Mouse (Mus musculus): ENCODE measurements around the gene Syndig1l. TPM values are rescaled to one million over a fixed set of nuclear protein-coding genes. Genes with fewer than 3 reads are reported as not detected.

Syndig1l gene
- polyA plus RNA-seq, 1 experiment from 2014 or later, result 3.9 TPM

DNA sequence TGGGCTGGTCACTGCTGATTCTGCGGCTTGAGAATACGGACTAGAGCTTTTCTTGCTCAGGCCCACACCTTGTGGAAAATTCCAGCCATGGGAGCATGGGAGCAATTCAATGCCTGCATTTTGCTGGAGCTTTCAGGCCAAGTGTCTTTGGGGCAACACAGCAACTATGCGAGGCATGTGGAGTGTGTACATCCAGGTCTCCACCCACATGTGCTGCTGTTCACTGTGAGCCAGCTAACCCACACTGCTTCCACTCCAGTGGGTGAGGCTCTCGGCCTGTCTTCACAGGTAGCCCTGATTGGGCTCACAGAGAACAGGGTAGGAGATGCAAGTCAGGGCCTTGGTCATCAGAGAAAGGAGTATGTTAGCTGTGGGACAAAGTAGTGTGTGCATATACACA, 9.2 kb upstream of the Syndig1l start:
- Histone ChIP-seq H3K9ac (replicated peaks) (no peak overlapping the region), H3K9me3 (no peaks in the 10 kb centered on the region), H3K4me1 (0 out of 2 replicates have a peak, but pooled peaks cover under 1% of the 10 kb centered on the region), H3K27ac (replicated peaks) (no peak overlapping the region), H3K4me2 (replicated peaks) (no peak overlapping the region), H3K4me3 (no peak overlapping the region), H3K27me3 (no peaks in the 10 kb centered on the region), H3K36me3 (no peaks in the 10 kb centered on the region)
- WGBS, result 84% methylated on average over 4 of the region's 4 CpGs
- no peak for ATAC-seq (replicated peaks)

DNA sequence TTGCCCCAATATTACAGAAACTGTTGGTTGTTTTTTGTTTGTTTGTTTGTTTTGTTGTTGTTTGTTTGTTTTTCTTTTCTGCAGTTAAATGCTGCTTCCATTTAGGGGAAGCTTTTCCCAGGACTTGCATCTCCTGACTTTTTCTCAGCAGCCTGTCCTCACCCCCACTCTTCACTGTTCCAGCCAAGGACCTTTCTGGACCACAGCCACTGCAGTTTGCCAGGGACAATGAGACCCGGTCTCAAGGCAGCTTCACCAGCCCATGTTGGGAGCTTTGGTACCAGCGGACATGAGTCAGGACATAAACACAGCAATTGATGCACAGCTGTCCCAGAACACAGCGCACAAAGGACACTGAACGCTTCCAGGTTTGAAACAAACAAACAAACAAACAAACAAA, 8.3 kb upstream of the Syndig1l start:
- H3K9me3 ChIP-seq, result no peaks in the 10 kb centered on the region
- H3K4me1 ChIP-seq, result peaks cover 6% of the 10 kb centered on the region; the same call in 1 of the 2 replicates
- H3K9ac ChIP-seq (replicated peaks), result no peak overlapping the region
- no peak overlapping the region for H3K4me3 ChIP-seq
- H3K27ac ChIP-seq (replicated peaks), result no peak overlapping the region
- no peaks in the 10 kb centered on the region for H3K36me3 ChIP-seq
- no peaks in the 10 kb centered on the region for H3K27me3 ChIP-seq
- H3K4me2 ChIP-seq (replicated peaks), result no peak overlapping the region
- 74% methylated on average over 4 of the region's 4 CpGs for WGBS
- ATAC-seq (replicated peaks), result no peak

DNA sequence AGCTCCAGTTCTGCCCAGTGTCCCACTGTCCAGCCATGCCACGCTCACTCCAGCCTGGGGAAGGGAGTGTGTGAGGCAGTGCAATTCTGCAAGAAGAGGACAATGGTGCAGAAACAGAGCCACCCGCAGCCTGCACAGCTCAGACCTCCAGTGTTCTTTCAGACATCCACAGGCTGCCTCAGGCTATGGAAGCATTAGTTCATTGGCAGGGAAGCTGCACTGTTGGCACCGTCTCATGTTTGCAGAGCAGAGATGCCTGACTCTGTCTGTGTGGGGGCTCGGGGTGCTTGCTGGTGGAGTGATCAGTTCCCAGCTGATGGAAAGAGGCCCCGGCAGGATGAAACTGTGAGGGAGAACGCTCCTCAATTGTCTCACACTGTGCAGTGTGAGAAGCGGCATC, 4.0 kb upstream of the Syndig1l start:
- Histone ChIP-seq H3K4me2 (replicated peaks) (no peak overlapping the region), H3K27ac (replicated peaks) (no peak overlapping the region), H3K4me1 (peaks cover 11% of the 10 kb centered on the region; the same call in 1 of the 2 replicates), H3K27me3 (peaks cover 26% of the 10 kb centered on the region), H3K4me3 (no peak overlapping the region), H3K9ac (replicated peaks) (no peak overlapping the region), H3K9me3 (no peaks in the 10 kb centered on the region), H3K36me3 (no peaks in the 10 kb centered on the region)
- WGBS, result 43% methylated on average over 7 of the region's 7 CpGs
- ATAC-seq (replicated peaks), result no peak; the same call in 1 of the 2 replicates

DNA sequence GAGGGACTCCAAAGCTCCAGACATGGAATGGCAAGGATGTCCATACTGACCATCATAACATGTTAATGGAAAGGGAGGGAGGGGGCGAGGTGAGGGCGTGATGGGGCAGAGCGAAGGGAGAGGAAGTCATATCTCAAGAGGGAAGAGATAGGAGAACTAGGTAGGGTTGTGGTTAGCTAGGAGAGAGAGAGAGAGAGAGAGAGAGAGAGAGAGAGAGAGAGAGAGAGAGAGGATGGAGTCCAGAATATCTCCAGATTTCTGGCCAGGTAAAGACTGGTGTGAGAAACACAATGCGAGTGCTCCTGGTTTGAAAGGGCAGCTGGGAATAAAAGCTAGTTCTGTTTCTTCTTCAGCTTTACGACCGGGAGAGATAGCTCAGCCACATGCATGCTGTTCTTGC, 6.5 kb downstream of the Syndig1l start:
- peaks cover 7% of the 10 kb centered on the region for H3K27me3 ChIP-seq
- ATAC-seq (replicated peaks), result no peak
- H3K9me3 ChIP-seq, result no peaks in the 10 kb centered on the region
- H3K4me2 ChIP-seq (replicated peaks), result no peak overlapping the region
- no peaks in the 10 kb centered on the region for H3K4me1 ChIP-seq
- no peak overlapping the region for H3K4me3 ChIP-seq
- H3K27ac ChIP-seq (replicated peaks), result no peak overlapping the region
- no peaks in the 10 kb centered on the region for H3K36me3 ChIP-seq
- H3K9ac ChIP-seq (replicated peaks), result no peak overlapping the region
- 82% methylated on average over 6 of the region's 6 CpGs for WGBS

DNA sequence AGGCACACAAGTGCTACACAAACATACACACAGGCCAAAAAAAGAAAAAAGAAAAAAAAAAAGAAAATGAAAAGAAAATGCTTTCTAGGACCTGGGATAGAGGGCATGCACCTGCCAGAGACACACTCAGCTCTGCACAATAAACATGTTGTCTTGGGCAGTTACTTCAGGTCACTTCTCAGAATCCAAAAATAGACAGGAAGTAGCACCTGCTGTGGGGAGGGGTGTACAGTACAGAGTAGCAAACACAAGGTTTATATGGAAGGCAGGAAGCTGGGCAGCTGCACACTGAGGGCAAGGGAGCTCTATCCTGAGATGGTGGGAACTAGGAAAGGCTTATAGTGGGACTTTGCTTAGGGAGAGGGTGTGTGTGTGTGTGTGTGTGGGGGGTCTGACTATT, 7.3 kb downstream of the Syndig1l start:
- H3K27me3 ChIP-seq, result 0 out of 2 replicates have a peak, but pooled peaks cover 2% of the 10 kb centered on the region
- H3K36me3 ChIP-seq, result no peaks in the 10 kb centered on the region
- H3K9ac ChIP-seq (replicated peaks), result no peak overlapping the region
- H3K4me1 ChIP-seq, result no peaks in the 10 kb centered on the region
- H3K4me3 ChIP-seq, result no peak overlapping the region
- no peak for ATAC-seq (replicated peaks)
- no peak overlapping the region for H3K27ac ChIP-seq (replicated peaks)
- no peak overlapping the region for H3K4me2 ChIP-seq (replicated peaks)
- no peaks in the 10 kb centered on the region for H3K9me3 ChIP-seq

DNA sequence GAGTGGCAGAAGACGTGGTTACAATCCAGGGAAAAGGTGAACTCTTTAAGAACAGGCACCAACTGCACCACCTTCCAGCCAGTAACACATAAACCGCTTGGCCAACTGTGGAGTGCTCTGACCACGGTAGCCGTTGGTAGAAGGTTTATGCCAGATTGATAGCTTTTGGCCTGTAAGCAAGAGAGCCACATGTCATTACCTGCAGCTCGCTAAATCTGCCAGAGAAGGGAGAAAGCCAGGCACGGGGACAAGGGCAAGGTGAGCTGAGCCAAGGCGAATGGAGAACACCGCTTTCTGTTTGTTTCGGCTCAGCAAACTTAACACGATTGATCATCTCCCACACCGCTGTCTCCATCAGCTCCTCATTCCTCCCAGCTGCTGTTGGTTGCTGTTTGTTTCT, 9.6 kb downstream of the Syndig1l start:
- H3K27ac ChIP-seq (replicated peaks), result no peak overlapping the region
- H3K4me2 ChIP-seq (replicated peaks), result no peak overlapping the region
- no peaks in the 10 kb centered on the region for H3K9me3 ChIP-seq
- no peaks in the 10 kb centered on the region for H3K27me3 ChIP-seq
- WGBS, result 93% methylated on average over 11 of the region's 11 CpGs
- no peak for ATAC-seq (replicated peaks)
- no peaks in the 10 kb centered on the region for H3K36me3 ChIP-seq
- no peak overlapping the region for H3K4me3 ChIP-seq
- no peaks in the 10 kb centered on the region for H3K4me1 ChIP-seq
- no peak overlapping the region for H3K9ac ChIP-seq (replicated peaks)

DNA sequence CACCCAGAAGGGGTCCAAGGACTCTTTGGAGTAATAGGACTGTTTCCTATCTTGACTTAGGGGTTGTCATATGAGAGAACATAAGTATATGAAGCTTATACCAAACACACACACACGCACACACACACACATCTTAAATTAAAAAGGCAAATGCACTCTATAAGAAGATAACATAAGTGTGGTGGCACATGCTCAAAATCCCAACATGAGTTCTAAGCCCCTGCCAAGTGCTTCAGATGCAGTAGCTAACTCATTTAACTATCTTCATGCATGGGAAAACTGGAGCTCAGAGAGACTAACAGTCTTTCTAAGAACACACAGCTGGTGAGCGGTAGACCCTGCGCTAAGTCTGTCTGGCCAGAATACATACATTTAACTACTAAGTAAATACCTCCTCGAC, 11.1 kb downstream of the Syndig1l start:
- H3K9me3 ChIP-seq, result no peaks in the 10 kb centered on the region
- no peak overlapping the region for H3K9ac ChIP-seq (replicated peaks)
- no peaks in the 10 kb centered on the region for H3K4me1 ChIP-seq
- WGBS, result 75% methylated on average over 4 of the region's 4 CpGs
- no peak overlapping the region for H3K27ac ChIP-seq (replicated peaks)
- no peak overlapping the region for H3K4me2 ChIP-seq (replicated peaks)
- H3K36me3 ChIP-seq, result no peaks in the 10 kb centered on the region
- no peak for ATAC-seq (replicated peaks)
- no peaks in the 10 kb centered on the region for H3K27me3 ChIP-seq
- H3K4me3 ChIP-seq, result no peak overlapping the region

DNA sequence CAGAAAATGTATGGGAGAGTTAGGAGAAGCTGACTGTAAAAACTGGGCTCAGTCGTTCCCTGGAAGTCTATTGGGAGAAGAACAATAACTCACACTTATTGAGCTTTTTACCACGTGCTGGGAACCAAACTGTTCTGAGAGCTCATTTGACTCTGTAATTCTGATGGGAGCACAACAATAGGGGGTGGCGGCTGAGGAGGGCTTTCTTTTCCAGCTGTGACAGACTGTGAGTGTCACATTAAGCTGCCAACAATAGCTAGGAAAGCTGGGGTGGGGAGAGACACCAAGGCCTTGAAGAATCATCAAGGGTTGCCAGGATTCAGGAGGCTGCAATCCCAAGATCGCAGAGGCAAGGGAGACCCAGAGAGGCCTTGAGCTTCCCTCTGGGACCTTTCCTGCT, 12.5 kb downstream of the Syndig1l start:
- H3K4me2 ChIP-seq (replicated peaks), result no peak overlapping the region
- ATAC-seq (replicated peaks), result no peak
- no peaks in the 10 kb centered on the region for H3K36me3 ChIP-seq
- WGBS, result 14% methylated on average over 4 of the region's 4 CpGs
- no peaks in the 10 kb centered on the region for H3K9me3 ChIP-seq
- no peak overlapping the region for H3K4me3 ChIP-seq
- H3K27ac ChIP-seq (replicated peaks), result peak overlapping the region; percentile 43; the same call in 1 of the 2 replicates
- no peak overlapping the region for H3K9ac ChIP-seq (replicated peaks)
- no peaks in the 10 kb centered on the region for H3K4me1 ChIP-seq
- no peaks in the 10 kb centered on the region for H3K27me3 ChIP-seq

DNA sequence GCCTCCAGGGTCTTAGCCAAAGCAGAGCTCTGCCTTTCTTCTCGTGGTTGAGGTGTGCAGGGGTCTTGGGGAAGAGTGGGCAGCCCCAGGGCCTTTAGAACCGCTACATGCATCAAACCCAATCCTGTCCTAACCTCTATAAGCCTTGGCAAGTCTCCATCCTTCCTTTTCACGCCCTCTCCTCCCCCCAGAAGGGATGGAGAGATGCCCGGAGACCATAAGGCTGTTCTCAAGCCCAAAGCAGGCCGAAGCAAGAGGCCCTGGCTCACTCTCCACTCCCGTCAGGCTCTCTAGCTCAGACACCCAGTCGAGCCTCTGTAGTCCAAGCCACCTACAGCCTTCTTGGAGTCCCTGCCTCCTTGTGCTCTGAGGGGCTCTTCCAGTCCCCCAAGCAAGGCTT, 14.1 kb downstream of the Syndig1l start:
- H3K27me3 ChIP-seq, result no peaks in the 10 kb centered on the region
- no peak overlapping the region for H3K4me3 ChIP-seq
- 70% methylated on average over 7 of the region's 7 CpGs for WGBS
- no peak overlapping the region for H3K9ac ChIP-seq (replicated peaks)
- no peak for ATAC-seq (replicated peaks)
- H3K9me3 ChIP-seq, result no peaks in the 10 kb centered on the region
- no peak overlapping the region for H3K27ac ChIP-seq (replicated peaks)
- H3K4me1 ChIP-seq, result no peaks in the 10 kb centered on the region
- no peak overlapping the region for H3K4me2 ChIP-seq (replicated peaks)
- H3K36me3 ChIP-seq, result no peaks in the 10 kb centered on the region

DNA sequence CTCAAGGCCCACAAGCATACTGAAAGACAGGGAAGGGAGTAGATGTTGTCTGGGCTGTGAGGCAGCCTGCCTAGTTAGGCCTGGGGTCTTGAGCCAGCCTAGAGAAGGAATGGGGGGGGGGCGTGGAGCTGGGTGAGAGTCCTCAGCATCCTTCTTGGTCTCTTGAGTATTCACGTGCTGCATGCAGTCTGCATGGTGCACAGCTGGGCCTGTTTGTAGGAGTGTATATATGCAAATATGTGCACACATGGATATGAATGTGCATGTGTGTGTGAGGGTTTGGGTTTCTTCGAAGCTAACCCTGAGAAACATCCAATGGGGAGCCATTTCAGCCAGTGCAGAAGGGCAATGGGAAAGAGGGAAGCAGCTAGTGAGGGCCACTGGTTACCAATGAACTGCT, 22.6 kb downstream of the Syndig1l start:
- Histone ChIP-seq H3K36me3 (no peaks in the 10 kb centered on the region), H3K4me2 (replicated peaks) (no peak overlapping the region), H3K9ac (replicated peaks) (no peak overlapping the region), H3K27ac (replicated peaks) (no peak overlapping the region), H3K9me3 (no peaks in the 10 kb centered on the region), H3K27me3 (no peaks in the 10 kb centered on the region), H3K4me1 (0 out of 2 replicates have a peak, but pooled peaks cover 3% of the 10 kb centered on the region), H3K4me3 (no peak overlapping the region)
- no peak for ATAC-seq (replicated peaks)
- WGBS, result 88% methylated on average over 3 of the region's 3 CpGs

DNA sequence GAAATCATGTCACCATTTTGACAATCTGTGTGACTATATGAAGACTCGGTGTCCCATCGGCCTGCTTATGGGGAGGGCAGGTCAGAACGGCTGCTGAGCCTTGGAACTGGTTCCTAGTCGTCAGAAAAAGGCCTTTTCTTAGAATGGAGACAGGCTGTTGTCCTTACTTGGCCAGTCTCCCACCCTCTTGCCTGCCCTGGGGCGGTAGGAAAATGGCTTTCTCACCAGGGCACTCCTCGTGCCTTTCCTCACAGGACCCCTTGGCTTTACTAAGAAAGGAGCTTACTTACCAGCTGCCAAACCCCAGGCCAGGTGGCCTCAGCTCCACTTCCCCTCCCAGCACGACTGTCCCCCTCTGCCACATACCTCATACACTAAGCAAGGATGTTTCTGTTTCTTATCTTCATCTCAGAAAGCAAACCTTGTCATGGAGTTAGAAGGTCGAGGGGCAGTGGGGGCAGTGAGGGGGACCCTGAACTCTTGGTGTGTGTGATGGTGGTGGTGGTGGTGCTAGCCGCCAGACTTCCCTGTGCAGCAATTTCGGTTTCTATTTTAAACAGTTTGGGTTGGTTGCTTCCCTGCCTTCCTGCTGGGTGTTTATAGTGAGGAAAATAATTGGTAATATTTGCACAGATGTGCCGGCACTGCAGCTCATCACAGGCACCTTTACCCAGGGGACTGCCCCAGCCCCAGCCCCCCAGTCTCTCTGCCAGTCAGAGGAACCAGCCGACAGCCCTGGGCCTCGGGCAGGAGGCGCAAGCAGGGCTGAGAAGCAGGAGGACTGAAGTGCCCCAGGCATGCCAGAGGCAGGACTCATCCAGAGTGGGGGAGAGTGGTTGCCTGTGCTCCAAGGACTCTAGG, 23.7 kb downstream of the Syndig1l start:
- Histone ChIP-seq H3K36me3 (no peaks in the 10 kb centered on the region), H3K27ac (replicated peaks) (no peak overlapping the region), H3K4me2 (replicated peaks) (no peak overlapping the region), H3K4me3 (no peak overlapping the region), H3K9me3 (no peaks in the 10 kb centered on the region), H3K9ac (replicated peaks) (no peak overlapping the region), H3K27me3 (no peaks in the 10 kb centered on the region), H3K4me1 (0 out of 2 replicates have a peak, but pooled peaks cover 3% of the 10 kb centered on the region)
- 44% methylated on average over 14 of the region's 14 CpGs for WGBS
- ATAC-seq (replicated peaks), result no peak

DNA sequence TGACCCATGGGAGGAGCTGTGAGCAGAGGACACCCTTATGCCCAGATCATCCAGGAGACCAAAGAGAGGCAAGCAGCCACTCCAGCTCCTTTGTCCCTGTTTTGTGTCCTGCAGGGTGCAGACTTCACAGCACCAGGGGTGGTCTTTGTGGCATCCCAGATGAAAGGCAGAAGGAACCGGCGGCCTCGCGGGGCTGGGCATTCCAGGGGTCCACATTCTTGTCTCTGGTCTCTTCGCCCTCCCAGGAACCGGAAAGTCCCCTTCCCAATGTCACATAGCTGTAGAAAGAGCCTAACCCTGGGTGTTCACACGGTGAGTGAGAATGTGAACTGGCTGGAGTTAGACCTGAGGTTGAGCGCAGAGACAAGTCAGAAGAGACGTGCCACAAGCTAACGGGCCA, 27.0 kb downstream of the Syndig1l start:
- no peak overlapping the region for H3K4me3 ChIP-seq
- no peak for ATAC-seq (replicated peaks)
- H3K4me1 ChIP-seq, result 0 out of 2 replicates have a peak, but pooled peaks cover 3% of the 10 kb centered on the region
- no peak overlapping the region for H3K4me2 ChIP-seq (replicated peaks)
- no peaks in the 10 kb centered on the region for H3K27me3 ChIP-seq
- H3K9me3 ChIP-seq, result no peaks in the 10 kb centered on the region
- H3K9ac ChIP-seq (replicated peaks), result no peak overlapping the region
- WGBS, result 32% methylated on average over 10 of the region's 10 CpGs
- H3K36me3 ChIP-seq, result no peaks in the 10 kb centered on the region
- H3K27ac ChIP-seq (replicated peaks), result no peak overlapping the region

DNA sequence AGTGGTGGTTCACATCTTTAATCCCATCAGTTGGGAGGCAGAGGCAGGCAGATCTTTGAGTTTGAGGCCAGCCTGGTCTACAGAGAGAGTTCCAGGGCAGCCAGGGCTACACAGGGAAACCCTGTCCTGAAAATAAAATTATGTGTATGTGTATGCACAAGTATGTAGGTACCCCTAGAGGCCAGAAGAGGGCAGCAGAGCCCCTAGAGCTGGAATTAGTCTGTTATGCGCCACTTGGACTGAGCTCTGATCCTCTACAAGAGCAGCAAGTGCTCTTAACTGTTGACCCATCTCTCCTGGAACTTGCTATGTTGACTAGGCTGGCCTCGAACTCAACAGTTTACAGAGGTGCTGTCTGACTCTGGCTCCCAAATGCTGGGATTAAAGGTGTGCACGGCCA, 28.1 kb downstream of the Syndig1l start:
- WGBS, result 89% methylated on average over 3 of the region's 3 CpGs
- H3K4me1 ChIP-seq, result 0 out of 2 replicates have a peak, but pooled peaks cover 3% of the 10 kb centered on the region
- no peaks in the 10 kb centered on the region for H3K36me3 ChIP-seq
- no peaks in the 10 kb centered on the region for H3K27me3 ChIP-seq
- no peak overlapping the region for H3K27ac ChIP-seq (replicated peaks)
- no peak overlapping the region for H3K4me2 ChIP-seq (replicated peaks)
- no peaks in the 10 kb centered on the region for H3K9me3 ChIP-seq
- no peak for ATAC-seq (replicated peaks)
- H3K4me3 ChIP-seq, result no peak overlapping the region
- H3K9ac ChIP-seq (replicated peaks), result no peak overlapping the region
